Mouse (Mus musculus): ENCODE measurements around the gene March4.

Gene March4

GRCm38 (mm10) chr1:72533439-72533838, 3.3 kb downstream of the March4 start:
- in situ Hi-C loops (cut with MboI; ENCODE audit: low pct_unique_long_range_greater_than_20kb in 1 of 2, low sequenced_read_pairs in 2 of 2, unreplicated experiment in 1 of 2), result no loop called here

- in situ Hi-C loops (cut with MboI; ENCODE audit: low pct_unique_long_range_greater_than_20kb in 1 of 2, low sequenced_read_pairs in 2 of 2, unreplicated experiment in 1 of 2), result no loop called here
Measured at GRCm38 (mm10) chr1:72532926-72533325, 3.8 kb downstream of the March4 start.

- in situ Hi-C loops (cut with MboI; ENCODE audit: low pct_unique_long_range_greater_than_20kb in 1 of 2, low sequenced_read_pairs in 2 of 2, unreplicated experiment in 1 of 2), result no loop called here
Measured at GRCm38 (mm10) chr1:72530516-72531196, 6.1 kb downstream of the March4 start.

DNA sequence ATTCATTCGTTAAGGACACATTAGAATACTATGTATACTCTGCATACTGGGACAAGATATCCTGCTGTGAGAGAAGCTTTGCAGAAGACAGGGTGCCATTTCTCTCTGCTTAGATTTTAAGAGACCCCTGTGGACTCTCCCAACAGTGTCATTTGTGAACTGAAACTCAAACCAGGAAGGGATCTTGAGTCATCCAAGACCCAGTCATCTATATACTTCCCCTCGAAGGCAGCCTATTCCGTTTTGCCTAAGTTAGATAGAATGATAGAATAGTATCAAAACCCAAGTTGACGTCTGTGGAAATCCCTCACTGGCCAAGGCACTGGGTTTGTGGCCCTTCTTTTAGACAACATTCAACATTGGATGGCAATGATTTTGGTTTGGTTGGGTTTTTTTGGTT, 7.5 kb downstream of the March4 start:
- in situ Hi-C loops (cut with MboI; ENCODE audit: low pct_unique_long_range_greater_than_20kb in 1 of 2, low sequenced_read_pairs in 2 of 2, unreplicated experiment in 1 of 2), result no loop called here

DNA sequence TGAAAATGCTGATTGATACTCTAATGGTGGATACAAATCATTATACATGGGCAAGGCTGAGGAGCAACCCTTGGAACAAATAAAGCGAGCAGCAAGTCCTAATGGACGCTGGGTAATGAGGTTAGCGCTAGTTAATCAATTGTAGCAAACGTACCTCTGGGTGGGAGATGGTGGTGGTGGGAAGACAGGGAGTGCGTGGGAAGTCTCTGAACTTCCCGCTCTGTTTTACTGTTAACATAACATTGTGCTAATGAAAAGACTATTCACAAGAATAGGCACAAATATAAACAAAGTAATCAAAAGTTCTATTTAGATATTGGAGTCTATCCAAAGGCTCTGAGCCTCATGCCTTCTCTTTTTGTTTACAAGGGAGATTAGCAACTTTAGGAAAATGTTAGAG, 13.1 kb downstream of the March4 start:
- in situ Hi-C loops (cut with MboI; ENCODE audit: low pct_unique_long_range_greater_than_20kb in 1 of 2, low sequenced_read_pairs in 2 of 2, unreplicated experiment in 1 of 2), result no loop called here

DNA sequence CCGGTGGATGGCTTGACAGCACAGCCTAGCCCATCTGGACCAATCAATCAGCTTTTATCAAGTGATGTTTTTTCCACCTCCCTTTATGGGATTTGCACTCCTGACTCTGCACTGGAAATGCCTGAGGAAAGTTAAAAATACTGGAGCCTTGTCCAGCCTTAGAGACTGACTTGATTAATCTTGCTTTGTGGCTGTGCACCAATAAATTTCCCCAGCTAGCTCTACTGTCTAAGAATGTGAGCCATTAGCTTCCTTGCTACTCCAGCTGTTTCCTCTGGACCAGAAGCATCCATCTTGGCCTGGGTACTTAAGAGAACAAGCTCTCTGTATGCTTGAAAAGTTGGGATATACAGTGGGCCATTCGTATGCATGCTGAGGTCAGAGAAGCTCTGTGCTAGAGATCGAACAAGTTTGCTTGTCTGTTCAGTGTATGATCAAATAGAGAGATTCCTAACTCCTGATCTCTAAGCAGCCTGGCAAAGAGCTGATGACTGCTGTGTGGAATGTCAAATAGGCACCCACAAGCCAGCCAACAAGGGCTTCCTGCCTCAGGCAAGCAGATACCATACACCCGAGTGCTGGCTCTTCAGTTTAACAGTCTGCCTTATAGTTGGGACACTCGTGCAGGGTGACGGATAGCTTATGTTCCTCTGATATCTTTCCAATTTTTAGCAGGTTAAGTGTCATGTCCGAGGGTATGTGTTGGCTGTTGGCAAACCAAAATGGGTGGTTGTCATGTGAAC, 25.8 kb downstream of the March4 start:
- in situ Hi-C loops (cut with MboI; ENCODE audit: low pct_unique_long_range_greater_than_20kb in 1 of 2, low sequenced_read_pairs in 2 of 2, unreplicated experiment in 1 of 2), result loop anchor here in 1 of 2 experiments (10.0 kb wide), 1 partner anchor 46 kb away; no protein-coding TSS in a partner anchor

DNA sequence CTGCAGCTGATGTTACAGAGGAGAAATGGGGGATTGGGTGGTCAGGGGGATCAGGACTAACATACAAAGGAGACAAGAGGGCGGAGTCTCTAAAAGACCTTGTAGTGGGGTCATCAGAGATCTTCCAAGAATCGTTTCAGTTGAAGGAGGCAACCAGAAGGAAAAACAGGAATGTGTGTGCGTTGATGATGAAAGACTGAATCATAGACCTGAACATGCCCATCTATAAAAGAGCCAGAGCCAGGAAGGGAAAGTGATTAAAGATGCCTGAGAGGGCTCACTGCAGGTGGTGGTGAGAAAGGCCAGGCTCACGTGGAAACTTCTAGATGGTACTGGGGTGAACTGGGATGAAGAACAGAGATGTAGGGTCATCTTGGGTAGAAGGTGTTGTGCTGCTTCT, 27.2 kb downstream of the March4 start:
- in situ Hi-C loops (cut with MboI; ENCODE audit: low pct_unique_long_range_greater_than_20kb in 1 of 2, low sequenced_read_pairs in 2 of 2, unreplicated experiment in 1 of 2), result no loop called here

DNA sequence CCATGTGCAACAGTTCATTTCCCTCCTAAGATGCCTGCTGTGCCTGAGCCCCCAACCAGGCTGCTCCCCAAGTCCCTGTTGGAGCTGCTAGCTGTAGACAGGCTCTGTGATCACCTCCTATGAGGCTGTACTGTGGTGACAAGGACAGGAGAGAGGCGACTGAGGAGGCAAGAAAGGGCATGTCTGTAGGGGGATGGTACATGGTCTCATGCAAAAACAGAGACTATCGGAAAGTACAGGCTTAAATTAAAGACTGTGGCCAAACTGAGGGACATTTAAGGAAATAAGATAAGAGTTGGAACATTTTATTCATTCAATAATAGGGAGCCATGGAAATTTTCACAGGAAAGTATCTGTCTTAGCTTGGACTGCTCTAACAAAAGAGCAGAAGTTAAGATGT, 29.1 kb downstream of the March4 start:
- in situ Hi-C loops (cut with MboI; ENCODE audit: low pct_unique_long_range_greater_than_20kb in 1 of 2, low sequenced_read_pairs in 2 of 2, unreplicated experiment in 1 of 2), result no loop called here

DNA sequence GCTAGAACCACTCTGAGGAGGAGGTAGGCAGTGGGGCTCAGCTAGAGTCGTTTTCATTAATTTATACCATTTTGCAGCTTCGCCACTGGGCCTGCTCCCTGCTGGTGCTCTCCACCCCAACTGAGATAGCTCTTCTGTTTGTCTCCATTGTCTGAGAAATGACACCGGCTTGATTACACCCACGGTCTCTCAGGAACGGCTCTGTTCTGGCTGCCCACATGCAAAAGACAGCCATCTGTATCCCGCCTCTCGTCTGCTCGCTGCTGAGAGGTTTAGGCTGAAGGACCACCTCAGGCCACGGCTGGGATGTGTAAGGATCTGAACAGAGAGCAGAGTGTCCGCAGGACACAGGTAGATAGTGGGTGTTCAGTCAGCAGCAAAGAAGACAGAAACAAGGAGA, 30.5 kb downstream of the March4 start:
- in situ Hi-C loops (cut with MboI; ENCODE audit: low pct_unique_long_range_greater_than_20kb in 1 of 2, low sequenced_read_pairs in 2 of 2, unreplicated experiment in 1 of 2), result no loop called here

DNA sequence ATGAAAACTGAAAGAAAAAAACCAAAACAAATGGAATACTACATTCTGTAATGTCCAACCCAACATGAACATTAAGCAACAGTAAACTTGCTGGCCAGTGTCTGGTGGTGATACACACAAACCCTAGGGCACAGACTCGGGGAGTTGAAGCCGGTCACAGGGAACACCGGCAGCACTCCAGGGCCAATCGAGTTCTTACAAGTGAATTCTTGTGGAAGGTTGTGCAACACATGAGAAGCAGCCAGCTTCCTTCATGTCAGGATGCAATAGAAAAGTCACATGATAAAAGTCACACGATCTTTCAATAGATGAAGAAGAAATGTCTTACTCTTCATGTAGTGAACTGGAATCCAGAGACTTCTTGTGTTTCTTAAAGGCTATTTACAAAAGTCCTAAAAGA, 39.1 kb downstream of the March4 start:
- in situ Hi-C loops (cut with MboI; ENCODE audit: low pct_unique_long_range_greater_than_20kb in 1 of 2, low sequenced_read_pairs in 2 of 2, unreplicated experiment in 1 of 2), result no loop called here

DNA sequence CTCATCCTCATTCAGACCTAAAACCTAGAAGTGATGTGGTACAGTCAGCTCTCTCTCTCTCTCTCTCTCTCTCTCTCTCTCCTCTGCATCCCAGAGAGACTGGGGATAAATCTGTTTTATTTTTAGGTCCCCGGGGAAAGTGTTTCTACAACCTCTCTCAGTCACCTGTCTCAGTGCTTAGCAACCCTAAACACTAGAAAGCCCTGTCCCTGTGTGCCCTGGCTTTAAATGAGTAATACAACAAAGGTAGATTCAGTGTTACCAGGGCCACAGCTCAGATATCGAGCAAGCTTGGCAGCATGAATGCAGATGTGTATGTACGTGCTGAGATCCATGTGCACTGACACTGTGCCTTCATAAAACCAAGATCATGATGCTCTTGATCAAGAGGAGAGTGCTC, 43.3 kb downstream of the March4 start:
- in situ Hi-C loops (cut with MboI; ENCODE audit: low pct_unique_long_range_greater_than_20kb in 1 of 2, low sequenced_read_pairs in 2 of 2, unreplicated experiment in 1 of 2), result no loop called here

- in situ Hi-C loops (cut with MboI; ENCODE audit: low pct_unique_long_range_greater_than_20kb in 1 of 2, low sequenced_read_pairs in 2 of 2, unreplicated experiment in 1 of 2), result no loop called here
Measured at GRCm38 (mm10) chr1:72492666-72493065, 44.1 kb downstream of the March4 start.

DNA sequence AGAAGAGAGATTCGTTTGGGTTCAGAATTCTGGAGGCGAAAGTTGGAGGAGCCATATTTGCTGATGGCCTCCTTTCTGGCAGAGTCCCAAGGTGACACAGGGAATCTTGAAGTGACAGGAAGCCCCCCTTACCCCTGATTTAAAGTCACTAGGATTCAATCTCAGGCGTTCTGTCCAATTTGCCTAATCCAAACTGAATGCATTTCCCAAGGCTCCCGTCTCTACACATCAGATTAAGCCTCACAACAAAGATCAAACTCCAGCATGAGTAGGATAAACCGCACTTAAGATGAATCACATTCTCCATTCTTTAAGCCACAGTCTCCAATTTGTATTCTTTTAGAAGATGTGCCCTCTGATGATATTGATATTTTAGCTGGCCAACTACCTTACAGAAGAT, 45.4 kb downstream of the March4 start:
- in situ Hi-C loops (cut with MboI; ENCODE audit: low pct_unique_long_range_greater_than_20kb in 1 of 2, low sequenced_read_pairs in 2 of 2, unreplicated experiment in 1 of 2), result no loop called here

GRCm38 (mm10) chr1:72490801-72491200, 45.9 kb downstream of the March4 start:
- in situ Hi-C loops (cut with MboI; ENCODE audit: low pct_unique_long_range_greater_than_20kb in 1 of 2, low sequenced_read_pairs in 2 of 2, unreplicated experiment in 1 of 2), result no loop called here

DNA sequence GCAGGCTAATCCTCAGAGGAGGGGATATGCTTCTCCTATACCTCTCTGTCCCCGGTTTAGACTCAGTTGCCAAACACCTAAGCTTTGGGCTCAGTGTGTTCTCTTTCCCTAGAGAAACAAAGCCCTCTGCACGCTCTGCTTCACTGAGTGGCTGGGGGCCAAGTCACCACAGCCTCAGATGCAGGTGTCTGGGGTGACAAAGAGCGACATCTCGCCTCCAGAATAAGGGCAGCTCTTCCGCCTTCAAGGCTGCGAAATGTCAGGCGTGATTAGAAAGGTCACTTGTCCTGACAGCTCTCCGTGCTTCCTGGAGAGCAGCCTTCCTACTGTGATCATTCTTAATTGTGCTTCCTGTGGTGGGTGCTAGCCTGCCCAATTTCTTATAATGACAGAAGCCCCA, 46.5 kb downstream of the March4 start:
- in situ Hi-C loops (cut with MboI; ENCODE audit: low pct_unique_long_range_greater_than_20kb in 1 of 2, low sequenced_read_pairs in 2 of 2, unreplicated experiment in 1 of 2), result no loop called here

- in situ Hi-C loops (cut with MboI; ENCODE audit: low pct_unique_long_range_greater_than_20kb in 1 of 2, low sequenced_read_pairs in 2 of 2, unreplicated experiment in 1 of 2), result no loop called here
Measured at GRCm38 (mm10) chr1:72476594-72476993, 60.1 kb downstream of the March4 start.

DNA sequence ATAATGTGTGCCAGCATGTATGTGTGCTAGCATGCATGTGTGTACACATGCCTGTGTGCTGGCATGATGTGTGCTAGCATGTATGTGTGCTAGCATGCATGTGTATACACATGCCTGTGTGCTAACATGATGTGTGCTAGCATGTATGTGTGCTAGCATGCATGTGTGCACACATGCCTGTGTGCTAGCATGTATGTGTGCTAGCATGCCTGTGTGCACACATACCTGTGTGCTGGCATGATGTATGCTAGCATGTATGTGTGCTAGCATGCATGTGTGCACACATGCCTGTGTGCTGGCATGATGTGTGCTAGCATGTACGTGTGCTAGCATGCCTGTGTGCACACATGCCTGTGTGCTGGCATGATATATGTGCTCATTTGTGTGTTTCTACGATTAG, 67.7 kb downstream of the March4 start:
- in situ Hi-C loops (cut with MboI; ENCODE audit: low pct_unique_long_range_greater_than_20kb in 1 of 2, low sequenced_read_pairs in 2 of 2, unreplicated experiment in 1 of 2), result loop anchor here in 1 of 2 experiments (10.0 kb wide), 1 partner anchor 46 kb away; no protein-coding TSS in a partner anchor

GRCm38 (mm10) chr1:72468466-72469003, 68.2 kb downstream of the March4 start:
- in situ Hi-C loops (cut with MboI; ENCODE audit: low pct_unique_long_range_greater_than_20kb in 1 of 2, low sequenced_read_pairs in 2 of 2, unreplicated experiment in 1 of 2), result loop anchor here in 1 of 2 experiments (10.0 kb wide), 1 partner anchor 46 kb away; no protein-coding TSS in a partner anchor

DNA sequence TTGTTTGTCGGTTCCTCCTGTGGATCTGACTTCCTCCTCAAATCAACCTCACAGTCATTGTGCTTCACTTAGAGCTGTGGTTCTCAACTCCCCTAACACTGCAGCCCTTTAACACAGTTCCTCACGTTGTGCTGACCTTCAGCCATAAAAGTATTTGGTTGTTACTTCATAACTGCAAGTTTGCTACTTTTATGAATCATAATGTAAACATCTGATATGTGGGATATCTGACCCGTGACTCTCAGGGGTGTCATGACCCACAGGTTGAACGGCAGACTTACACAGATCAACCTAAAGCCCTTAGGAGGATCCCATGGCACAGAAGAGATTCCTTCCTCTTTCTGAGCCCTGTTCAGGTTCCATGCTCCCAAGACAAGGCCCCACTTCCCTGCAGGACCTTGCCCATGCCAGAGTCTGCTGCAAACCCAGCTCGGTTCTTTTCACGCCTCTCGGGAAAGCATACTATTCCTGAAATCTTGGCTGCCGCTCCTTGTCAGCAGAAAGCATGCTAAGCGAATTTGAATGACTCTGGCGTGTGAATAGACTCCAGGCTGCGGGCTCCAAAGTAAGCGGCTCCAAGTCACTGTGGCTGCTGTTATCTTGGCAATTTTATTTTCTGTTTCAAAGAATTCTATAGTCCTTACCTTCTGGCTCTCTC, 71.7 kb downstream of the March4 start:
- in situ Hi-C loops (cut with MboI; ENCODE audit: low pct_unique_long_range_greater_than_20kb in 1 of 2, low sequenced_read_pairs in 2 of 2, unreplicated experiment in 1 of 2), result loop anchor here in 1 of 2 experiments (10.0 kb wide), 1 partner anchor 50 kb away; no protein-coding TSS in a partner anchor
